Mouse (Mus musculus): Measurements from ENCODE around the gene Itm2a. TPM values are rescaled to one million over a fixed set of nuclear protein-coding genes. Genes with fewer than 3 reads are reported as not detected.
A peak's percentile ranks its signal among the peaks of the same experiment; 100 is the strongest.

Itm2a gene
- polyA plus RNA-seq (2014; fragmentation: Nextera tagmentation; extraction: Ambion mirVana): 82.7 and 114 TPM in 2 replicates

DNA sequence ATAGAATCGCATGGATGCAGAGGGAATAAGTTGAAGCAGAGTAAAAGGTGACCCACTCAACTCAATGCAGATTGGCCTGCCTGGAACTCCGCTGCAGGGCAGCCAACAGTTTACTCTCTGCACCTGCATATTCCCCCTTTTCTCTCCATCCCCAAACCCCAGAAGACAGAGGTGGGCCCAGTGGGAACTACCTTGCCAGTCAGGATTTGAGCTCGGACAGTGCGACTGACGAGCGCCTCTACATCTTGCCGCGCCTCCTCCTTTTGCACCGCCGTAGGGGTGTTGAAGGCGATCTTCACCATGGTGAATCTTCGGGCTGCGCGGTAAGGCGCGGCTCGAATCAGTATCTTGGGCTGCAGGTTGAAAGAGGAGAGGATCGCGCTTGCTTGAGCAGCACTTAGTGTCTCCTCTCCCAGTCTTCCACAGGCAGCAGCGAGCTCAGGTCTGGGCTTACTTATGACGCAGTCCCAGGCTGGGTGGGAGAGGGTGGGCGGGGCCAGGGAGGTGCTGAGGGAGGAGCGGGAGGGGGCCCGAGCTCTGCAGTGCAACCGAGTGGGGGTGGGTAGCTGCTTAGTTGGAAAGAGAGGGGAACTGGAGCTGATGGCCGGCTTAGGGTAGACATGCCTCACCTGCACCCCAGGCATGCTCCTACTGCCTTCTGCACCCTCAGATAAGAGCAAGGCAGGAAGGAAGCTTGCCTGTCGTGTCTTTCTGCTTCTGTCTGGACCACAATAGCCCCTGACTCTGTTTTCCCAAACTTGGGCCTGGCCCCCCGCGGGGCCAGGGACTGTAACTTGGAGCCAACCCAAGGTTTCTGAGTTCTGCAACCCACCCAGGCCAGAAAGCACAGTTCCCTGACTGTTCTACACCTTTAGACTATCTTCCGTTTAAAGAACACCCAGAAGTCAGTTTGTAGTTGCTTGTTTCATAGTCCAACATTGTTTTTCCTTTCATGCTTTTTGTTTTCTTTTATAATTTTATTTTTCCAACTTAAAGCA is at the start of gene Itm2a:
Gene Itm2a, minus strand, starts transcription at position 462 of the 998 bp plus-strand sequence.
- H3K27me3 ChIP-seq (ENCODE audit: control insufficient read depth, insufficient read depth, low read length): no peaks in the 10 kb centered on the region
- H3K4me1 ChIP-seq (ENCODE audit: control insufficient read depth, insufficient read depth, low read length): no peaks in the 10 kb centered on the region
- WGBS: 25% methylated on average over 27 of the region's 30 CpGs
- H3K4me3 ChIP-seq (ENCODE audit: low read length): peak within 1 kb of the TSS; percentile 47
- H3K9ac ChIP-seq (ENCODE audit: low read depth, low read length): peak within 1 kb of the TSS; percentile 48; the same call in 1 of the 2 replicates
- no peaks in the 10 kb centered on the region for H3K36me3 ChIP-seq (ENCODE audit: control insufficient read depth, insufficient read depth, low read length)
- peak within 1 kb of the TSS; percentile 52 for H3K4me2 ChIP-seq (replicated peaks; ENCODE audit: low read depth, low read length)
- peak; percentile 99 for ATAC-seq (ENCODE audit: low FRiP score, low TSS enrichment)
- no peak within 1 kb of the TSS for H3K27ac ChIP-seq (ENCODE audit: low read depth, low read length)
- no peaks in the 10 kb centered on the region for H3K9me3 ChIP-seq (ENCODE audit: control insufficient read depth, low read length)

DNA sequence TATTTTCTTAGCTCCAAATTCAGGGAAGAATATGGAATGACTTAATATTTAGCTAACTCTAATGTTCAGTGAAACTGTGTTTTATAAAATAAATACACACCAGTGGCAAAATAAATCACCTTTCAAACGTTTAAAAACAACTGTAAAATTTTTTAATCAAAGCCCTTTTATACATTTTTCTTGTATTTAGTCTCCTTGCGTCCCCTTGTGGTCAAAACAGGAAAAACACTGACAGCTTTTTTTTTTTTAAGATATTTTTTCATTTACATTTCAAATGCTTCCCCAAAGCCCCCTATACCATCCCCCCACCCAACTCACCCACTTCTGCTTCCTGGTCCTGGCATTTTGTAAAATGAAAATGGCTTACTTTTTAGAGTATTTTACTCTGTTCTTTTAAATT is 32.7 kb upstream of the Itm2a start:
- no peak overlapping the region for H3K4me2 ChIP-seq (replicated peaks; ENCODE audit: low read depth, low read length)
- H3K4me1 ChIP-seq (ENCODE audit: control insufficient read depth, insufficient read depth, low read length): no peaks in the 10 kb centered on the region
- H3K36me3 ChIP-seq (ENCODE audit: control insufficient read depth, insufficient read depth, low read length): no peaks in the 10 kb centered on the region
- H3K4me3 ChIP-seq (ENCODE audit: low read length): no peak overlapping the region
- no peak overlapping the region for H3K27ac ChIP-seq (ENCODE audit: low read depth, low read length)
- H3K9ac ChIP-seq (ENCODE audit: low read depth, low read length): no peak overlapping the region
- no peak for ATAC-seq (ENCODE audit: low FRiP score, low TSS enrichment)
- 4% methylated on average over 2 of the region's 2 CpGs for WGBS
- H3K27me3 ChIP-seq (ENCODE audit: control insufficient read depth, insufficient read depth, low read length): no peaks in the 10 kb centered on the region
- H3K9me3 ChIP-seq (ENCODE audit: control insufficient read depth, low read length): no peaks in the 10 kb centered on the region

DNA sequence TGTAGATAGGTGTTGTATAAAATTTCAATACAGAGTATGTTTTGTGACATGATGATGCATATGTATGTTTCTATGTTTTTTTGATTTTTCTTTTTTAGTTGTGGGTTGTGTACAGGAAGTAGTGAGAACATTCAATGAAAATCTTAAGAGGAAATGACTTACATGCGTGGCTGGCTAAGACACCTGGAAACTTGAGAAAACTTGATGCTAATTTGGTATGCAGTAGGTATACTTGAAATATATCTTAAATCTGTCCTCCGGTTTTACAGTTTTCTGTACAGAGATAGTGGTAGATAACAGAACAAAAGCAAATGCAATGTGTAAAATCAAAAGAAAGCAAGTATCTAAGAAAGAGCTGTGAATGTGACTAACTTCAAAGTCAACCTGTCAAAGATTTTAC is 18.1 kb upstream of the Itm2a start:
- no peak overlapping the region for H3K4me2 ChIP-seq (replicated peaks; ENCODE audit: low read depth, low read length)
- H3K4me1 ChIP-seq (ENCODE audit: control insufficient read depth, insufficient read depth, low read length): no peaks in the 10 kb centered on the region
- no peaks in the 10 kb centered on the region for H3K36me3 ChIP-seq (ENCODE audit: control insufficient read depth, insufficient read depth, low read length)
- H3K4me3 ChIP-seq (ENCODE audit: low read length): no peak overlapping the region
- H3K9me3 ChIP-seq (ENCODE audit: control insufficient read depth, low read length): no peaks in the 10 kb centered on the region
- H3K27me3 ChIP-seq (ENCODE audit: control insufficient read depth, insufficient read depth, low read length): no peaks in the 10 kb centered on the region
- no peak overlapping the region for H3K27ac ChIP-seq (ENCODE audit: low read depth, low read length)
- H3K9ac ChIP-seq (ENCODE audit: low read depth, low read length): no peak overlapping the region
- 76% methylated on average over 2 of the region's 2 CpGs for WGBS
- no peak for ATAC-seq (ENCODE audit: low FRiP score, low TSS enrichment)

DNA sequence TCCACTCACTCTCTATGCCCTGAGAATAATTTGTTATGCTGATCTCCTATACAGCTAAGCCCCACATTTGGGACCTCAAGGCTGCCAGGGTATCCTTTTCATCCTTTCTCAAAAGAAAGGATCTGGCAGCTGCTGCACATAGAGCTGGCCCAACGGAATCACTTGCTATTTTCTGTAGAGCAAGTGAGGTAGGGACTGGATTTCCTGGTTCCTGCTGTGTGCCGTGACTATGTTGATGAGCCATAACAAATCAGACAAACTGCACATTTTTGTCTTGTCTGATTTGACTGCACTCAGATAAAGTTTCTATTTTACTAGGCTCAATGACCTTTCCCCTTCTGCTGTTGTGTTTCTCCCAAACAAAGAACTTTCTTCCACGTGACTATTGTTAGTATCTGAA is 14.2 kb upstream of the Itm2a start:
- H3K9me3 ChIP-seq (ENCODE audit: control insufficient read depth, low read length): no peaks in the 10 kb centered on the region
- no peak overlapping the region for H3K9ac ChIP-seq (ENCODE audit: low read depth, low read length)
- H3K36me3 ChIP-seq (ENCODE audit: control insufficient read depth, insufficient read depth, low read length): no peaks in the 10 kb centered on the region
- no peaks in the 10 kb centered on the region for H3K4me1 ChIP-seq (ENCODE audit: control insufficient read depth, insufficient read depth, low read length)
- no peak overlapping the region for H3K4me3 ChIP-seq (ENCODE audit: low read length)
- no peaks in the 10 kb centered on the region for H3K27me3 ChIP-seq (ENCODE audit: control insufficient read depth, insufficient read depth, low read length)
- 58% methylated on average over 3 of the region's 3 CpGs for WGBS
- no peak for ATAC-seq (ENCODE audit: low FRiP score, low TSS enrichment)
- no peak overlapping the region for H3K4me2 ChIP-seq (replicated peaks; ENCODE audit: low read depth, low read length)
- no peak overlapping the region for H3K27ac ChIP-seq (ENCODE audit: low read depth, low read length)

DNA sequence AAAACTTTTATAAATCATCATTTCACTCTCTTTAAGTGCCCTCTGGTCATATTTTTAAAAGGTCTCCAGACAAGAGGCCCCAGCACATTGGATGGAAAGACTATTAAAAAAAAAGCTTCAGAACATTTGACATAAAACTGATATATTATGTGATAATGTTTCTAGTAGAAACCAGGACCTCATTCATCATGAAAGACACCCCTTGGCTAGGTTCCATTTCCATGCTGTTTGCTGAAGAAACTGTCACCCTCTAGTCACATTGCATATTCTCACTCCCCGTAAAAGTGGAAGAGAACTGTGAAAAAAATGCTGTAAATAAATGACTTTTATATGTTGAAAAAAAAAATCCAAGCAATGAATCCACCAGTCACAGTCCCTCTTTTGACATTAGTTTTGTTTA is 12.8 kb upstream of the Itm2a start:
- no peaks in the 10 kb centered on the region for H3K9me3 ChIP-seq (ENCODE audit: control insufficient read depth, low read length)
- no peaks in the 10 kb centered on the region for H3K36me3 ChIP-seq (ENCODE audit: control insufficient read depth, insufficient read depth, low read length)
- no peak for ATAC-seq (ENCODE audit: low FRiP score, low TSS enrichment)
- H3K4me2 ChIP-seq (replicated peaks; ENCODE audit: low read depth, low read length): no peak overlapping the region
- no peak overlapping the region for H3K9ac ChIP-seq (ENCODE audit: low read depth, low read length)
- no peak overlapping the region for H3K27ac ChIP-seq (ENCODE audit: low read depth, low read length)
- no peak overlapping the region for H3K4me3 ChIP-seq (ENCODE audit: low read length)
- no peaks in the 10 kb centered on the region for H3K27me3 ChIP-seq (ENCODE audit: control insufficient read depth, insufficient read depth, low read length)
- no peaks in the 10 kb centered on the region for H3K4me1 ChIP-seq (ENCODE audit: control insufficient read depth, insufficient read depth, low read length)
- 62% methylated on average over 1 of the region's 1 CpGs for WGBS

DNA sequence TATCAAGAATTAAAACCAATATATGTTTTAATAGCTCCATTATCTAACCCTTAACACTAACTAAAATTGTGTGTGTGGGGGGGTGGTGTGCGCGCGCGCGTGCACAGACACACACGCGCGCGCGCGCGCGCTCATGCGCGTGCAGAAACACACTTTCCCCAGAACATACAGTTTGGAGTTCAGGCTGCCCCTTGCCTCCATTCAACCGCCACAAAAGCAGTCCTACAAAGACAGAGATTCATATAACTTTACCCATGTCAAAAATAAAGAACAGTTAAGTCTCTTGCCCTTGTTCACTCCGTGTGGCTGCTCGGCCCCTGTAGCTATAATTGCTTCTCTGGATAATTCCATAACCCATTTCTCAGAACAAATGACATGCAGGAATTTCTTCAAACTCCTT is 695 bp downstream of the Itm2a start:
- no peak overlapping the region for H3K27ac ChIP-seq (ENCODE audit: low read depth, low read length)
- 44% methylated on average over 18 of the region's 18 CpGs for WGBS
- H3K4me2 ChIP-seq (replicated peaks; ENCODE audit: low read depth, low read length): peak overlapping the region; percentile 52
- no peaks in the 10 kb centered on the region for H3K27me3 ChIP-seq (ENCODE audit: control insufficient read depth, insufficient read depth, low read length)
- H3K4me3 ChIP-seq (ENCODE audit: low read length): peak overlapping the region; percentile 47
- no peaks in the 10 kb centered on the region for H3K4me1 ChIP-seq (ENCODE audit: control insufficient read depth, insufficient read depth, low read length)
- no peaks in the 10 kb centered on the region for H3K9me3 ChIP-seq (ENCODE audit: control insufficient read depth, low read length)
- H3K36me3 ChIP-seq (ENCODE audit: control insufficient read depth, insufficient read depth, low read length): no peaks in the 10 kb centered on the region
- peak; percentile 14; the same call in 1 of the 2 replicates for ATAC-seq (ENCODE audit: low FRiP score, low TSS enrichment)
- peak overlapping the region; percentile 48; the same call in 1 of the 2 replicates for H3K9ac ChIP-seq (ENCODE audit: low read depth, low read length)

DNA sequence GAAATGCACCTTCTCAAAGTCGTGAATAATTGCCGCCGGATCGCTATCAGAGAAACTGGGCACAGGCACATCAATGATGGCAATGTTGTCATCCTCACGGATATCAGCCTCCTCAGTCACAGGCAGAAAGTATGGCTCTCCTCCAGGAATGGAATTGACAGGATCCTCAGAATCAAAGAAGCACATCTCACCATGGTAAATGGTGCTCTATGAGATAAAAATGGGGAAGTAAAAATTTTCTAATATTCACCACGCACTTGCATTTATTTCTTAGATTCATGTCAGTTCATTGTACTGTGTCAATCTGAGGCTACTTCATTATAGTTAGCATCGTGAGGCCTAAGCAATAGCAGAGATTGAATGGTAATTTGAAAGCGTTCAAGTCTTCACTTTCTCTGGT is 4.1 kb downstream of the Itm2a start:
- 87% methylated on average over 8 of the region's 8 CpGs for WGBS
- Histone ChIP-seq H3K4me3 (ENCODE audit: low read length) (no peak overlapping the region), H3K4me1 (ENCODE audit: control insufficient read depth, insufficient read depth, low read length) (no peaks in the 10 kb centered on the region), H3K9ac (ENCODE audit: low read depth, low read length) (no peak overlapping the region), H3K27me3 (ENCODE audit: control insufficient read depth, insufficient read depth, low read length) (no peaks in the 10 kb centered on the region), H3K4me2 (replicated peaks; ENCODE audit: low read depth, low read length) (no peak overlapping the region), H3K27ac (ENCODE audit: low read depth, low read length) (no peak overlapping the region), H3K9me3 (ENCODE audit: control insufficient read depth, low read length) (no peaks in the 10 kb centered on the region), H3K36me3 (ENCODE audit: control insufficient read depth, insufficient read depth, low read length) (no peaks in the 10 kb centered on the region)
- ATAC-seq (ENCODE audit: low FRiP score, low TSS enrichment): no peak

DNA sequence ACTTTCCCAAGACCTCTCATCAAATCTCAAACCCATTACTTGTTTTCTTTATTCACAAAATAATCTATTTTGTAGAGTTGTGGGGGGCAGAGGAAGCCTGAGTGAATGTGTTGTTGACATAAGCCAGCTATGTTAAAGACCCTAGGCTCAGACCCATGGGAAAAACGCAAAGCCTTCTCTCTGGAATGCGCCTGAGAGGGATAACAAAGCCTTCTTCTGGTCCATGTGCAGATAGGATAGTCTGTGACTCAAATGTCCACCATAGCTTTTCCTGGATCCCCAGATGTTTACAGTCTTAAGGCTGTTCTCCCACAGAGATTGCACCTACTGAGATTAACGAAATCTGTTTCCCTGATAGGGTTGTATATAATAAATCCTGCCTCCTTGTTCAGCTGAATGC is 9.9 kb downstream of the Itm2a start:
- H3K9me3 ChIP-seq (ENCODE audit: control insufficient read depth, low read length): no peaks in the 10 kb centered on the region
- H3K27ac ChIP-seq (ENCODE audit: low read depth, low read length): no peak overlapping the region
- no peak overlapping the region for H3K4me3 ChIP-seq (ENCODE audit: low read length)
- H3K9ac ChIP-seq (ENCODE audit: low read depth, low read length): no peak overlapping the region
- 62% methylated on average over 3 of the region's 3 CpGs for WGBS
- H3K4me1 ChIP-seq (ENCODE audit: control insufficient read depth, insufficient read depth, low read length): no peaks in the 10 kb centered on the region
- no peak for ATAC-seq (ENCODE audit: low FRiP score, low TSS enrichment)
- no peak overlapping the region for H3K4me2 ChIP-seq (replicated peaks; ENCODE audit: low read depth, low read length)
- H3K36me3 ChIP-seq (ENCODE audit: control insufficient read depth, insufficient read depth, low read length): no peaks in the 10 kb centered on the region
- no peaks in the 10 kb centered on the region for H3K27me3 ChIP-seq (ENCODE audit: control insufficient read depth, insufficient read depth, low read length)

DNA sequence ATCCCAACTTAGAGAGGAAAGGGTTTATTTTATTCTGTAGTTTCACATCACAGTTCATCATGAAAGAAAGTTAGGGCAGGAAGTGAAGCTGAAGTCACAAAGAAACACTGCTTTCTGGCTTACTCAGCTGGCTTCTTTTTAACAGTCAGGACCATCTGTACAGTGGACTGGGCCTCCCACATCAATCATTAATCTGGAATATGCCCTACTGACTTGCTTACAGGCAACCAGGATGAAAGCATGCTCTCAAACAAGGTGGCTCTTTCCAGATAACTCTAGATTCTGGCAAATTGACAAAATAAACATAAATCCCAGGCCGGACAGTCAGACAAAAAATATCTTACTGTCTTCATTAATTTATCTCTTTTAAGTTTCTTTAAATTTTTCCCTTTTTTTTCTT is 27.8 kb downstream of the Itm2a start:
- Histone ChIP-seq H3K27me3 (ENCODE audit: control insufficient read depth, insufficient read depth, low read length) (no peaks in the 10 kb centered on the region), H3K4me1 (ENCODE audit: control insufficient read depth, insufficient read depth, low read length) (no peaks in the 10 kb centered on the region), H3K4me2 (replicated peaks; ENCODE audit: low read depth, low read length) (no peak overlapping the region), H3K4me3 (ENCODE audit: low read length) (no peak overlapping the region), H3K9ac (ENCODE audit: low read depth, low read length) (no peak overlapping the region), H3K36me3 (ENCODE audit: control insufficient read depth, insufficient read depth, low read length) (no peaks in the 10 kb centered on the region), H3K9me3 (ENCODE audit: control insufficient read depth, low read length) (no peaks in the 10 kb centered on the region), H3K27ac (ENCODE audit: low read depth, low read length) (no peak overlapping the region)
- ATAC-seq (ENCODE audit: low FRiP score, low TSS enrichment): no peak
- 66% methylated on average over 1 of the region's 1 CpGs for WGBS

All from kidney, embryonic 14.5 days (tissue).